Mouse (Mus musculus): ENCODE measurements around the gene Draxin.

DNA sequence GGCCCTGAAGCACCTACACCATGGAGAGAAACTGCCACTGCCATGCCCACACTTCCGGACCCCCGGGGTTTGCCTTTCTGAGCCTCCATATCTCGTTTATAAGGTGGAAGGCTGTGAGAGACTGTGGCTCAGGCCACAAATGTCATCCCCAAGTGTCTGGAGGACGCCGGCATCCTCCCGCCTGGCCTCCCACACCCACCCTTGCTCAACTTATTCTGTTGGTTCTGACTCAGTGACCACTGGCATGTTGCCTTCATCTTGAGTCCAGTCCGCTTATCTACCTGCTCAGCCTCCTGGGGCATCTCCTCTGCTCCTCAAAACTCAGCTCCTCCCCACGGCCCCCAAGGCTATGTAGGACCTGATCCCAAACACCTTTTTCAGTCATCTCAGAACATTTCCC lies 63.2 kb downstream of the Draxin start:
- no peak for TF ChIP-seq CTCF (IDR thresholded peaks at IDR 0.05; ENCODE audit: extremely low read depth, insufficient read depth, insufficient read length, insufficient replicate concordance)
- no peak for TF ChIP-seq POLR2A (IDR thresholded peaks at IDR 0.05; ENCODE audit: low read depth, low read length)
